Mouse (Mus musculus) lung, adult 2 months (tissue): ENCODE results near the gene Uba52.

Source experiments
- CTCF ChIP-seq: fragments of 200-500 bp; IDR thresholded peaks from 2 replicates; pipeline ENCODE4 v1.5.1; 2011; ENCODE audit warnings: mild to moderate bottlenecking, low read length, control low read depth; ENCODE audit not compliant: insufficient read depth
- POLR2A ChIP-seq: fragments of 200-500 bp; IDR thresholded peaks from 2 replicates; pipeline ENCODE4 v1.6.1; 2011; ENCODE audit warnings: low read depth, mild to moderate bottlenecking, control low read depth, low read length, borderline replicate concordance; ENCODE audit errors: extremely low read depth

- no peak for TF ChIP-seq CTCF
- no peak for TF ChIP-seq POLR2A
These were observed 9.0 kb upstream of the Uba52 start for GRCm38 (mm10) chr8:70519606-70520005.
